9 mouse cellular contexts compared by ENCODE assay signal in genomic region chr6:125355197-125355741, GRCm38 (mm10). TPM values are rescaled to one million over a fixed set of nuclear protein-coding genes. Genes with fewer than 3 reads are reported as not detected.
A peak's percentile ranks its signal among the peaks of the same experiment; 100 is the strongest.
DNase-seq lines count a peak whose midpoint lies in the region; ATAC-seq lines count a peak whose summit lies in the region.
"Had no signal": no experiment of that assay in that cellular context is flagged by ENCODE, and none has a peak within 500 bp of the region (broad histone marks: within the 10 kb centered on the region; RNA-seq: fewer than 3 reads in every experiment).

No protein-coding gene starts in this region.

- H3K27me3 ChIP-seq in forebrain, embryonic 16.5 days (replicated peaks; ENCODE audit: control insufficient read depth, insufficient read depth, low read length) = no peaks in the 10 kb centered on the region; the same call in 1 of the 2 replicates
- no peaks in the 10 kb centered on the region for H3K27me3 ChIP-seq in liver, embryonic 16.5 days (ENCODE audit: control insufficient read depth, insufficient read depth, low read depth, low read length)

- H3K4me1 ChIP-seq in forebrain, embryonic 16.5 days (replicated peaks; ENCODE audit: control insufficient read depth, insufficient read depth, low read length) = peaks cover 9% of the 10 kb centered on the region
- peaks cover 41% of the 10 kb centered on the region for H3K4me1 ChIP-seq in liver, embryonic 16.5 days (ENCODE audit: control insufficient read depth, low read depth, low read length)

- intact Hi-C loops in gastrocnemius, postnatal 36 days (cut with DNase I) = no loop called here

- peak overlapping the region; percentile 3; the same call in 1 of the 2 replicates for H3K4me2 ChIP-seq in forebrain, embryonic 16.5 days (ENCODE audit: low read length)
- peak overlapping the region; percentile 6 for H3K4me2 ChIP-seq in liver, embryonic 16.5 days (ENCODE audit: low read depth, low read length)

- no peak overlapping the region for H3K4me3 ChIP-seq in forebrain, embryonic 16.5 days (replicated peaks; ENCODE audit: low read length)
- no peak overlapping the region for H3K4me3 ChIP-seq in liver, embryonic 16.5 days (ENCODE audit: low read depth, low read length)
- H3K4me3 ChIP-seq: erythroblast, embryonic 14.5 days had no signal

- ATAC-seq in forebrain, embryonic 16.5 days = no peak
- ATAC-seq in liver, embryonic 16.5 days (ENCODE audit: low read depth) = no peak; the same call in 1 of the 2 replicates

- no peaks in the 10 kb centered on the region for H3K9me3 ChIP-seq in forebrain, embryonic 16.5 days (ENCODE audit: control insufficient read depth, low read length)
- H3K9me3 ChIP-seq in liver, embryonic 16.5 days (replicated peaks; ENCODE audit: control insufficient read depth, low read length) = no peaks in the 10 kb centered on the region

- no peak overlapping the region for H3K27ac ChIP-seq in forebrain, embryonic 16.5 days (ENCODE audit: low read length)
- no peak overlapping the region; the same call in 1 of the 2 replicates for H3K27ac ChIP-seq in liver, embryonic 16.5 days (ENCODE audit: low read length)

- no peaks in the 10 kb centered on the region for H3K36me3 ChIP-seq in forebrain, embryonic 16.5 days (ENCODE audit: control insufficient read depth, insufficient read depth)
- H3K36me3 ChIP-seq in liver, embryonic 16.5 days (ENCODE audit: control insufficient read depth, insufficient read depth) = peaks cover 4% of the 10 kb centered on the region

- DNase-seq in retina, postnatal 1 day = peak; percentile 34
- DNase-seq in retina, embryonic 14.5 days (ENCODE audit: low spot score) = no peak
- DNase-seq in thymus, postnatal 25 days = peak; percentile 87
- no peak for DNase-seq in gastrocnemius, postnatal 36 days
- no peak for DNase-seq in kidney, postnatal 25 days
- no peak for DNase-seq in layer of hippocampus, postnatal 25 days (ENCODE audit: extremely low spot score in 1 of 2, low spot score in 1 of 2)

- 12% methylated on average over 10 of the region's 10 CpGs for WGBS in forebrain, embryonic 16.5 days
- WGBS in liver, embryonic 16.5 days (ENCODE audit: insufficient replicate concordance) = 10% methylated on average over 10 of the region's 10 CpGs

- no peak overlapping the region for H3K9ac ChIP-seq in forebrain, embryonic 16.5 days (replicated peaks; ENCODE audit: low read depth, low read length)
- no peak overlapping the region for H3K9ac ChIP-seq in liver, embryonic 16.5 days (ENCODE audit: low read depth, low read length)

RNA-seq across cellular contexts. Expression of gene Tnfrsf1a, which starts 6.1 kb away (rescaled TPM):
- polyA plus RNA-seq in forebrain, embryonic 16.5 days (2015; fragmentation: Nextera tagmentation; extraction: Ambion mirVana) = 13.2 and 18.2 TPM in 2 replicates
- polyA plus RNA-seq in liver, embryonic 16.5 days (2015; fragmentation: Nextera tagmentation; extraction: Ambion mirVana) = 30.5 and 32.8 TPM in 2 replicates
- total RNA-seq in gastrocnemius, postnatal 36 days (2021) = 10 to 100 TPM; 21.9 to 28.7 TPM
- total RNA-seq in layer of hippocampus, postnatal 25 days (2021) = 10 to 100 TPM; 11.2 to 12.5 TPM

RNA-seq across cellular contexts. Expression of gene Plekhg6, which starts 25.3 kb away (rescaled TPM):
- 0.07 TPM in 1 of 2 replicates, not detected in the other for polyA plus RNA-seq in forebrain, embryonic 16.5 days (2015; fragmentation: Nextera tagmentation; extraction: Ambion mirVana)
- polyA plus RNA-seq in liver, embryonic 16.5 days (2015; fragmentation: Nextera tagmentation; extraction: Ambion mirVana) = 0.65 and 0.86 TPM in 2 replicates
- not detected for total RNA-seq in gastrocnemius, postnatal 36 days (2021)
- not detected for total RNA-seq in layer of hippocampus, postnatal 25 days (2021)
- polyA plus RNA-seq: erythroblast, embryonic 14.5 days had no signal

RNA-seq across cellular contexts. Expression of gene Scnn1a, which starts 34.8 kb away (rescaled TPM):
- polyA plus RNA-seq in forebrain, embryonic 16.5 days (2015; fragmentation: Nextera tagmentation; extraction: Ambion mirVana) = 0.34 and 0.39 TPM in 2 replicates
- polyA plus RNA-seq in liver, embryonic 16.5 days (2015; fragmentation: Nextera tagmentation; extraction: Ambion mirVana) = 0.61 and 0.74 TPM in 2 replicates
- under 1 TPM; 0.15 to 0.36 TPM for total RNA-seq in gastrocnemius, postnatal 36 days (2021)
- total RNA-seq in layer of hippocampus, postnatal 25 days (2021) = 1 to 10 TPM; 3.8 to 3.9 TPM

RNA-seq across cellular contexts. Expression of gene Ltbr, which starts 41.6 kb away (rescaled TPM):
- polyA plus RNA-seq in forebrain, embryonic 16.5 days (2015; fragmentation: Nextera tagmentation; extraction: Ambion mirVana) = 10.4 and 11.6 TPM in 2 replicates
- polyA plus RNA-seq in liver, embryonic 16.5 days (2015; fragmentation: Nextera tagmentation; extraction: Ambion mirVana) = 22.3 and 22.5 TPM in 2 replicates
- total RNA-seq in gastrocnemius, postnatal 36 days (2021) = 10 to 100 TPM; 20.3 to 21.7 TPM
- total RNA-seq in layer of hippocampus, postnatal 25 days (2021) = 10 to 100 TPM in 1 of 2 experiments, 1 to 10 TPM in 1; 8.7 to 10.2 TPM

Comparison
In these comparisons a context has a peak if more than half of its experiments do, and no peak if none do; other contexts are left out.
1. DNase-seq: peak in retina, postnatal 1 day (single experiment) and thymus, postnatal 25 days (single experiment); none in retina, embryonic 14.5 days (single experiment), gastrocnemius, postnatal 36 days (0 of 2), kidney, postnatal 25 days (0 of 2) and layer of hippocampus, postnatal 25 days (0 of 2).